Mouse (Mus musculus): ENCODE measurements at regions not wholly inside any gene's neighbourhood (a gene's known extent, or its start where the extent isn't known, plus 50 kb on each side); places are given as distances from the start of the nearest gene placed in this dataset.

GRCm38 (mm10) chr7:115129001-115129400 is 385.5 kb downstream of the Insc start:
- TF ChIP-seq POLR2A (IDR thresholded peaks at IDR 0.05; ENCODE audit: borderline replicate concordance, control insufficient read depth, low read depth, low read length) (no peak), CTCF (IDR thresholded peaks at IDR 0.05; ENCODE audit: control insufficient read depth, insufficient read depth, low read length) (no peak)
